Mouse (Mus musculus) 416B (cell line): ENCODE measurements around the gene Tmem92.
"Not testable (repeated sequence)": the region's sequence is repeated elsewhere in the genome, so short reads cannot be mapped to it uniquely, and the experiment has no call there.

Experiments
- DNase-seq: peaks from one replicate; pipeline ENCODE4 v3.0.0; 2011; ENCODE audit warnings: low read depth

Gene Tmem92

DNA sequence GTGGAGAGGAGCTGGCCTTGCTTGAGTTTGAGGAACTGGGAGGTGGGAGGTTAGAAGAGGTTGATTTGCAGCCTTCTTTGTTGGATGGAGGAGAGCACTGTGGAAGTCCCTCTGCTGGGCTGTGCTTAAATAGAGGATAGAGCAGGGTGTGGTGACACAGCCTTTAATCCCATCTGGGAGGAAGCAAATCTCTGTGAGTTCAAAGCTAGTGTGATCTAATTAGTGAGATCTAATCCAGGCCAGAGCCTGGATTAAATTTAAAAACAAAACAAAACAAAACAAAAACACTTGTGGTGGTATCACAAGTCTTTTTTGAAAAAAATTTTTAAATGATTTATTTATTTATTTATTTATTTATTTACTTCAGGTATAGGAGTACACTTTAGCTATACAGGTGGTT lies at the start of gene Tmem92:
TSS of gene Tmem92 (minus strand) at position 101 of the 400 bp plus-strand sequence.
- DNase-seq: no peak

GRCm38 (mm10) chr11:94828966-94829365 lies 46.5 kb upstream of the Tmem92 start:
- no peak for DNase-seq

- DNase-seq: peak; percentile 13
Measured at GRCm38 (mm10) chr11:94819427-94819826, 36.9 kb upstream of the Tmem92 start.

DNA sequence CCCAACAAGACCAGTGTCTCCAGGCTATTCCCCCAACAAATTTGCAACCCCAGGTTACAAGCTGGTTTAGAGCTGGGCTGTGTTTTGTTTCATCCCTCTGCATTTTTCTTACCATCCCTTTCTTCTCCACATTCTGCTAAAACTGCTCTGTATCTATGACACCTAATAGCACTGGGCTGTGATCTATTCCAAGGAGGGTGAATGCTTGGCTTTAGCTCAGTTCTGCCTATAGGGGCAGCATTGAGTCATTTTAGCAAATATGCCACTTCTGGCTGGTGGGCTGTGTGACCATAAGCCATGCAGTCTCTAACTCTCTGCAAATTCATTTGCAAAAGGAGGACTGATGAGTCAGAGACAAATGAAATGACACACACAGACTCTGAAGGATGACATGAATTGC lies 36.4 kb upstream of the Tmem92 start:
- peak; percentile 6 for DNase-seq

- not testable (repeated sequence) for DNase-seq
Measured at GRCm38 (mm10) chr11:94811537-94811936, 29.0 kb upstream of the Tmem92 start.

GRCm38 (mm10) chr11:94791700-94792099 lies 9.2 kb upstream of the Tmem92 start:
- DNase-seq: no peak

GRCm38 (mm10) chr11:94785247-94785646 lies 2.7 kb upstream of the Tmem92 start:
- DNase-seq: peak; percentile 52

DNA sequence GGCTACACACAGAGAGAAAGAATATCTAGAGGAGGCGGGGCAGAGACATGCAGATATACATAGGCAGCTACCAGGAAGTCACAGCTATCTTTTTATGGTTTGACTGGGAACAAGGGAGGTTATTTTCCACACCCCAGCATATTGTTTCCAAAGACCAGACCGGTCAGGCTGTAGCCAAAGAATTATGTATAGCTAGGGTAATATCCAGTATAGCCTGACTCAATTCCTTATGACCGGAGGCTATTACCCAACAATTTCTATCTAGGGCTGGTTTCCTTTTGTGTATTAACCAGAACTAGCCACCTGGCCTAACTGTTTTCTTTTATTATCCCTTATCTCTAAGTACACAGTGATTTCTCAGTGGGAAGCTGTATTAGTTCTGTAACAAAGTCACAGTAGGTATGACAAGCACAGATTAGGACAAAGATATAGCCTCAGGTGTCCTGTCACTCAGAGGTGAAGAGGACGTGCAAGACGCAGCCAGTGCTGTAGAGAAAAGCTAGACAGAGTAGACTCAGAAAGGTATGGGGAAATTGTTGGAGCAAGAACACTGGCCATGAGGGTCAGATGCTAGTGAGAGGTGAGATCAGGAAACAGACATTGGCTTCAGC lies 7.5 kb downstream of the Tmem92 start:
- DNase-seq: no peak

GRCm38 (mm10) chr11:94773851-94774250 lies 8.7 kb downstream of the Tmem92 start:
- DNase-seq: peak; percentile 45

GRCm38 (mm10) chr11:94772363-94773055 lies 10.0 kb downstream of the Tmem92 start:
- DNase-seq: no peak

GRCm38 (mm10) chr11:94767241-94767640 lies 15.3 kb downstream of the Tmem92 start:
- DNase-seq: no peak

GRCm38 (mm10) chr11:94762775-94763174 lies 19.7 kb downstream of the Tmem92 start:
- no peak for DNase-seq

DNA sequence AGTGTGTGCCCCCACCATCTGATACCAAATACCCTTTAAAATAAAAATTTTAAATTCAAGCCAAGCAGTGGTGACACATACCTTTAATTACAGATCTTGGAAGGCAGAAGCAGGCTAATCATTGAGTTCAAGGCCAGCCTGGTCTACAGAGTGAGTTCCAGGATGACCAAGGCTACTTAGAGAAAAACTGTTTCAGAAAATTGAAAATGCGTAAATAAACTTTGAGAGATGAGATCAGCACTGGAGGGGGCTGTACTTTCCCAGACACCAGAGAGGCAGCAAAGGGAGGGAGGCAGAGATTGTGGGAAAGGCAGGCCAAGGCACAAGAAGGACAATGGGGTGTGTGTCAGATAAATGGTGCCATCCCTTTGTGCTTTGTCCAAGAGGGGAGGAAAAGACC lies 20.2 kb downstream of the Tmem92 start:
- no peak for DNase-seq

DNA sequence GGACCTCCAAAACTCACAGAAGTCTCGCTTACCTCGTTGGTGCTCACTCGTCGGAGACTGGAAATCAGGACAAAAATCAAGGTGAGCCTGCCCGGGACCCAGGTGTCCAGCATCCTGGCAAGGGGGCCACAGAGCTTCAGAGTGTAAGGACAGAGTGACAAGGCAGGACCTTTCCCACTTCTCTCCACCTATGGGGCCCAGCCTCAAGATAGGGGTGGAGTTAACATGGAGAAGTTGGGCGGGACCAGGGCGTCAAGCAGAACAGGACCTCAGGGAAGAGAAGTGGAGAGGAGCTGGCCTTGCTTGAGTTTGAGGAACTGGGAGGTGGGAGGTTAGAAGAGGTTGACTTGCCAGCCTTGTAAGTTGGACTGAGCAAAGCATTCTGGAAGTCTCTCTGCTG lies 21.7 kb downstream of the Tmem92 start:
- no peak for DNase-seq

GRCm38 (mm10) chr11:94760364-94760763 lies 22.1 kb downstream of the Tmem92 start:
- DNase-seq: no peak

GRCm38 (mm10) chr11:94759916-94760315 lies 22.6 kb downstream of the Tmem92 start:
- no peak for DNase-seq

DNA sequence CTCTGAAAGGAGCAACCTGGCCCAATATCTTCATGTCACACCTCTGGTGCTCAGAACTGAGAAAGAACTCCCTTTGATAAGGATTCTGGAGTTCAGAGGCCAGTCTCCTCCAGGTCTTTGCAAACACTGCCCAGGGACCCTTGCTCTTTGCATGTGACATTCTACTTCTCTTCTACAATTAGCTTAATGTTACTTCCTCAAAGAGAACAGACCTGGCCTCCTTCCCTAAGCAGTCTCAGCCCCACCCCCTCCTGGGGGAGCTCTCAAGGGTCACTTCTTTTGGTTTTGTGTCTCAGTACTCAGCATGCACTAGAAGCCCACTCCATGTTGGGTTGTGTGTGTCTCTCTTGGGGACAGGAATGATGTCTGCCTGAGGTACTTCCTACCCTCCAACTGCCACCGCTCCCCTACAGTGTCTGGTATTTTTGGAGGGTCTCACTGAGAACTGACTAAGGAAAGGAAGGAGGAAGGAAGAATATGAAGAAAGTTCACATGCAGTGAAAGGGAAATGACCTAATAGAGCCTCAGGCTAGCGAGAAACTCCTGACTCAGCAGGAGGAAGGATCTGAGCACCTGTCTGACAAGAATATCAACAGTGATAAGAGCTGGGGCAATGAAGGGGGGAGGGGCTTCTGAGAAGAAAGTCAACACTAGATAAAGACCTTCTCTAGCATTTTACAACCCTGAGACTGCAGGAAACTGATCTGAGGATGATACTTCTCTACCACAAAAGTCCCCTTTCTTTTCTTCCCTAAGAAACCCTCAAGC lies 29.4 kb downstream of the Tmem92 start:
- no peak for DNase-seq

GRCm38 (mm10) chr11:94741732-94742272 lies 40.7 kb downstream of the Tmem92 start, which contains the start of gene Cdc34b:
Gene Cdc34b (plus strand): TSS chr11:94741782.
- DNase-seq: no peak

- DNase-seq: no peak
Measured at GRCm38 (mm10) chr11:94735746-94736145, 46.8 kb downstream of the Tmem92 start.

GRCm38 (mm10) chr11:94732773-94733172 lies 49.7 kb downstream of the Tmem92 start:
- DNase-seq: peak; percentile 29

DNA sequence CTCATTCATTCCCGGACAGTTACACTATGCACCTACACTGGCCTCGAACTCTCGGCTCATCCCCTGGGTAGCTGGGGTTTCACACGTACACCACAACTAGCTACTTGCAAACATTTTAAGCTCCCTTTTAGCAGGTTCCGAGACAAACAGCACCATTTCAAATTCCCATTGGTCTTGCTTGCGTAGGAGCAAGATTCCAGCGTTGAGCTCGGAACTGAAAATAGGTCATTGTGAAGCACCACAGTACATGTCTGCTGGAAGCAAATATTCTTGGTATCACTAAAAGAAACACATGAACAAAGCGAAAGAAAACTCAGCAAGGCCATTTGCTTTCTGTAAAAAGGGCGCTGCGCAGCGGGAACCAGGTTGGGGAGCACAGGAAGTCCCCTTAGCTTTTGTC lies 51.3 kb downstream of the Tmem92 start:
- DNase-seq: no peak

DNA sequence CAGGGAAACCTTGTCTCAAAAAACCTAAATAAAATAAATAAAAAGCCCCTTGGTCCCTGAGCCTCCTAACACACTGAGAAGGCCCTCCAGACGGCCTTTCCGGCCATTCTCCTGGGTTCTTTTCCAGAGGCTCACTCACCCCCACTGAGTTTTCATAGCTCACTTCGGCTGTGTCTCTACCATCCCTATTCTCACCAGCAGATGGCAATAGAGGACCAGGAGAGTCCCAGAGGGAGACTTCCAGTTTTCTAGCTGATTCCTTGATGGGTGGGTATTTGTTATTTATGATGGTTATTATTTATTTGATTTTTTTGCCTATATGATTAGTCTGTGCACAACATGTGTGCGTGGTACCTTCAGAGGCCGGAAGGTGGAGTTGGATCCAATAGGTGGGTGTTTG lies 52.2 kb downstream of the Tmem92 start:
- peak; percentile 72 for DNase-seq

DNA sequence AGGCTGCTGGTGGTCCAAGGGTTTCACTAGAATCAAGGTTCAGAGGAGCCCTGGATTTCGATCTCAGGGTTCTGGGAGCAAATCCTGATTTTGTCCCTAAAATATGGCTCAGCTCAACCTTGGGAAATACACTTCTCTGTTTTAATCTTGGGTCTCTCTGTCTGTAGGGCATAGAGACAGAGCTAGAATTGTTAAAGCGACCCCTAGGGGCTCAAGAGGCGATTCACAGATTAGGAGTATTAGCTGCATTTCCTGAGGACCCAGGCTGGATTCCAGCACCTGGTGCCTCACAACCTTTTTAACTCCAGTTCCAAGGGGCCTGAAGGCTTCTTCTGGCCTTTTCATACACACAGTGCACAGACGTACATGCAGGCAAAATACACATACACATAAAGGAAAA lies 52.9 kb downstream of the Tmem92 start:
- peak; percentile 34 for DNase-seq
